Mouse (Mus musculus) layer of hippocampus, postnatal 25 days (tissue): ENCODE results near the gene Gm9195. TPM values are rescaled to one million over a fixed set of nuclear protein-coding genes. Genes with fewer than 3 reads are reported as not detected.

Source experiments
- DNase-seq, 2 experiments: peaks; one replicate each; pipeline ENCODE4 v3.0.0; 2022; ENCODE audit warnings: mixed read lengths in 2 of 2, low spot score in 1 of 2; ENCODE audit errors: extremely low spot score in 1 of 2
- total RNA-seq, 2 experiments: library from RNA; stranded (reverse); gene quantifications; 2 replicates each; pipeline ENCODE4 v1.2.3; 2021

Gene Gm9195
- total RNA-seq, 2 experiments from 2014 or later = not detected

- peak in 1 of 2 experiments; percentile 9 for DNase-seq
Measured at GRCm38 (mm10) chr14:72447141-72448091, 44.2 kb downstream of the Gm9195 start.

- DNase-seq = no peak
Measured at GRCm38 (mm10) chr14:72442936-72443335, 48.7 kb downstream of the Gm9195 start.

GRCm38 (mm10) chr14:72440929-72441328, 50.7 kb downstream of the Gm9195 start:
- DNase-seq = no peak

- no peak for DNase-seq
Measured at GRCm38 (mm10) chr14:72440436-72440835, 51.2 kb downstream of the Gm9195 start.

GRCm38 (mm10) chr14:72438976-72439375, 52.7 kb downstream of the Gm9195 start:
- no peak for DNase-seq

- DNase-seq = no peak
Measured at GRCm38 (mm10) chr14:72389696-72390095, 101.9 kb downstream of the Gm9195 start.

GRCm38 (mm10) chr14:72389288-72389687, 102.3 kb downstream of the Gm9195 start:
- DNase-seq = no peak

- DNase-seq = peak in 1 of 2 experiments; percentile 77
Measured at GRCm38 (mm10) chr14:72377224-72377623, 114.4 kb downstream of the Gm9195 start.

Other genes starting within 250 kb of the Gm9195 start
- 10 to 100 TPM; 36.7 to 37.0 TPM for gene Fndc3a, start 218.2 kb upstream of the Gm9195 start, total RNA-seq